Mouse (Mus musculus) thymus, adult 2 months (tissue): ENCODE data around the gene Pde2a. TPM values are rescaled to one million over a fixed set of nuclear protein-coding genes. Genes with fewer than 3 reads are reported as not detected.

ENCODE experiments used
- DNase-seq: peaks from one replicate; pipeline ENCODE4 v3.0.0; 2021
- H3K27ac ChIP-seq: fragments of 200-500 bp; 2 replicates; pipeline ENCODE4 v1.5.1; 2012; ENCODE audit warnings: low read length, control low read depth; ENCODE audit not compliant: control insufficient read depth, insufficient read depth
- H3K27me3 ChIP-seq: fragments of 200-500 bp; 2 replicates; pipeline ENCODE4 v1.6.1; 2012; ENCODE audit warnings: mild to moderate bottlenecking, low read length, moderate library complexity, mixed read lengths; ENCODE audit not compliant: control insufficient read depth, insufficient read depth
- H3K36me3 ChIP-seq: fragments of 200-500 bp; 2 replicates; pipeline ENCODE4 v1.6.1; 2012; ENCODE audit warnings: mild to moderate bottlenecking, low read length, moderate library complexity; ENCODE audit not compliant: control insufficient read depth, insufficient read depth
- H3K4me1 ChIP-seq: fragments of 200-500 bp; replicated peaks from 2 replicates; pipeline ENCODE4 v1.6.1; 2012; ENCODE audit warnings: low read length; ENCODE audit not compliant: control insufficient read depth, insufficient read depth
- H3K4me3 ChIP-seq: fragments of 200-500 bp; 2 replicates; pipeline ENCODE4 v1.5.1; 2012; ENCODE audit warnings: mild to moderate bottlenecking, low read length, control low read depth, moderate library complexity; ENCODE audit not compliant: control insufficient read depth, insufficient read depth
- CTCF ChIP-seq: fragments of 200-500 bp; IDR thresholded peaks from 2 replicates; pipeline ENCODE4 v1.5.1; 2012; ENCODE audit warnings: mild to moderate bottlenecking, control low read depth, low read length, moderate library complexity, borderline replicate concordance; ENCODE audit not compliant: control insufficient read depth, poor library complexity, insufficient read depth; ENCODE audit errors: extremely low read depth
- POLR2A ChIP-seq: fragments of 200-500 bp; IDR thresholded peaks from 2 replicates; pipeline ENCODE4 v1.6.1; 2012; ENCODE audit warnings: mild to moderate bottlenecking, low read length, control low read depth, moderate library complexity; ENCODE audit not compliant: control insufficient read depth, poor library complexity, insufficient read depth; ENCODE audit errors: extremely low read depth
- WGBS: fragments of 180-500 bp; shearing (Covaris S2); methylation state at CpG from one replicate; pipeline ENCODE4 v1.1.7; 2018; 5-methylcytosine and 5-hydroxymethylcytosine counted together
- polyA plus RNA-seq: library from polyadenylated mRNA; depleted of rRNA; stranded (reverse); fragments of >200 nt; gene quantifications from 2 replicates; pipeline ENCODE4 v1.2.3, GENCODE M21; 2012; rRNA removed

The Pde2a gene
- polyA plus RNA-seq, result 8.2 and 12.0 TPM in 2 replicates

- no peak within 1 kb of the TSS for H3K4me3 ChIP-seq
- 33% methylated on average over 6 of the region's 6 CpGs for WGBS
- TF ChIP-seq CTCF (no peak), POLR2A (no peak)
- no peak within 1 kb of the TSS for H3K27ac ChIP-seq
- no peak for DNase-seq
- no peaks in the 10 kb centered on the region for H3K36me3 ChIP-seq
- no peaks in the 10 kb centered on the region for H3K4me1 ChIP-seq
- no peaks in the 10 kb centered on the region for H3K27me3 ChIP-seq
Observed at GRCm38 (mm10) chr7:101421529-101421928, at the start of gene Pde2a. Pde2a (plus strand) TSS chr7:101421691.

DNA sequence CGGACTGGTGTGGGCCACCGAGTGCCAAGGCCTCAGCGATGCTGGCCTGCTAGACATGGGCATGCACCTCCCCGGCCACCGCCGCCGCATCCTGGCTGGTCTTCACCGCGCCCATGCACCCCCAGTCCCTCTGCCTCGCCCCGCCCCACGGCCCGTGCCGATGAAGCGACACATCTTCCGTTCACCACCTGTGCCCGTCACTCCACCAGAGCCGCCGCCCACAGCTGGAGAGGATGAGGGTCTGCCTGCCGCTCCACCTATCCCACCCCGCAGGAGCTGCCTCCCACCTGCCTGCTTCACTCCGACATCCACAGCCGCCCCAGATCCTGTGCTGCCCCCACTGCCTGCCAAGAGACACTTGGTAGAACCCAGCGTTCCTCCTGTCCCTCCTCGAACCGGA lies 48.4 kb upstream of the Pde2a start:
- no peak for TF ChIP-seq POLR2A
- TF ChIP-seq CTCF, result no peak
- Histone ChIP-seq H3K36me3 (no peaks in the 10 kb centered on the region), H3K4me3 (no peak overlapping the region), H3K27me3 (no peaks in the 10 kb centered on the region), H3K27ac (no peak overlapping the region), H3K4me1 (peaks cover 7% of the 10 kb centered on the region)
- no peak for DNase-seq
- WGBS, result 97% methylated on average over 26 of the region's 26 CpGs

- TF ChIP-seq POLR2A (no peak), CTCF (no peak)
- DNase-seq, result peak; percentile 49
Observed at GRCm38 (mm10) chr7:101374155-101374554, 47.3 kb upstream of the Pde2a start.

DNA sequence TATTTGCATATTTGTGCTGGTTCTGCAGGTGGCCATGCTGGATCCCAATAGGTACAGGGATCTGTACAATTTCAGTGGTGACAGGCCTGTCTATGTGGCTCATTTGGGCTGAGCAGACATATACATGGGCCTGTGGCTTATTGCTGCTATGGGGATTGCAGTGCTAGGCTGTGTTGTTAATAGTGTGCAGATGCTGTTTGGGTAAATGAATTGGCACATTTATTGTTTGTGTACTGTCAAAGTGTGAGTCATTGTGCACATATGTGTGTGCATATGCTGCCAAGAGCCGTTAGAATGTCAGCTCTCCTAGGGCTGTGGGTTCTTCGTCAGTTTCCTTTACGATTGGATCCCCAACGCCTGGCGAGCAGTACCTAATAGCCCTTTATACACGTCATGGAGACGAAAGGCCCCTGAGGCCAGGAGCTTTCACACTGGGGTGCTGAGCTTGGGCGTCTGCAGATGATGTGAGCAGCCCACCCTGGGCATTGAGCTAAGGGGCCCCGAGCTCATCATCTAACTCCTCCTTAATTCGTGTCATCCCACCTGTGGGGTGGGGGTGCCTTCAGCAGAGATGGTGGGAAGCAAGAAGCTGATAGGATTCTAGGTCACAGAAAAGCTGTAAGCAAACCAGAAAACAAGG lies 44.7 kb upstream of the Pde2a start:
- DNase-seq, result no peak
- Histone ChIP-seq H3K27me3 (no peaks in the 10 kb centered on the region), H3K27ac (peak overlapping the region; percentile 95; the same call in 1 of the 2 replicates), H3K36me3 (no peaks in the 10 kb centered on the region), H3K4me3 (no peak overlapping the region), H3K4me1 (peaks cover 27% of the 10 kb centered on the region)
- WGBS, result 96% methylated on average over 10 of the region's 10 CpGs
- TF ChIP-seq CTCF, result no peak

More at GRCm38 (mm10) chr7:101374155-101374554, 47.3 kb upstream of the Pde2a start:
- H3K27me3 ChIP-seq, result no peaks in the 10 kb centered on the region
- no peak overlapping the region for H3K27ac ChIP-seq
- H3K4me3 ChIP-seq, result no peak overlapping the region
- peaks cover 17% of the 10 kb centered on the region for H3K4me1 ChIP-seq
- H3K36me3 ChIP-seq, result no peaks in the 10 kb centered on the region

GRCm38 (mm10) chr7:101377741-101378262 lies 43.7 kb upstream of the Pde2a start:
- peak; percentile 88 for DNase-seq
- TF ChIP-seq POLR2A (no peak), CTCF (no peak)
- Histone ChIP-seq H3K4me1 (peaks cover 27% of the 10 kb centered on the region), H3K36me3 (no peaks in the 10 kb centered on the region), H3K4me3 (peak overlapping the region; percentile 93), H3K27ac (peak overlapping the region; percentile 95), H3K27me3 (no peaks in the 10 kb centered on the region)
- 5% methylated on average over 7 of the region's 7 CpGs for WGBS

DNA sequence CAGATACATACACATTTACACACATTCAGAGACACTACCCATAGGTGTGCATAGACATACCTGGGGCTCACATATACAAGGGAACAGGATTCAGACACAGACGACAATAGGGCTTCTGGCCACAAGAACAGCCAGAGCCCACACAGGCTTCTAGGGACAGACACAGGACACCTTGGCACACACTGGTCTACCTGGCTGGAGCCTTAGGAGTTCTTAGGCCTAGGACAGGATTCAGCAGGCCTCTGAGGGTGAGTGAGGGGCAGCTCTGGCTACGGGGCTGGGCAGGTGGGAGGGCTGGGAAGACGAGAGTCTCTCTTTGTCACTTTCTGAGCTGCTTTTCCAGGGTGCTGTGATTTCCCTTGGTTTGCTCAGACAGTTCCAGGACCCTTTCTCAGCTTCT lies 43.2 kb upstream of the Pde2a start:
- Histone ChIP-seq H3K36me3 (no peaks in the 10 kb centered on the region), H3K27me3 (no peaks in the 10 kb centered on the region), H3K27ac (peak overlapping the region; percentile 72), H3K4me1 (peaks cover 27% of the 10 kb centered on the region), H3K4me3 (peak overlapping the region; percentile 93)
- no peak for DNase-seq
- WGBS, result 31% methylated on average over 3 of the region's 3 CpGs
- TF ChIP-seq POLR2A (no peak), CTCF (no peak)
